Mouse (Mus musculus) neutrophil, adult 5-6 weeks (primary cell): Measurements from ENCODE around the gene Prpf3. TPM values are rescaled to one million over a fixed set of nuclear protein-coding genes. Genes with fewer than 3 reads are reported as not detected.

Experiments
- total RNA-seq: library from RNA; stranded (forward); fragments of 200-1000 nt; gene quantifications from 2 replicates; pipeline ENCODE4 v1.2.3, GENCODE M21; 2017

The Prpf3 gene
- total RNA-seq, 1 experiment from 2014 or later: 62.6 TPM

Other genes starting within 250 kb of the Prpf3 start
- gene Ensa, start 230.9 kb downstream of the Prpf3 start, total RNA-seq: 148 and 157 TPM in 2 replicates
- gene Mcl1, start 197.1 kb downstream of the Prpf3 start, total RNA-seq: 1,463 and 1,559 TPM in 2 replicates
- 0.47 and 0.74 TPM in 2 replicates for gene Adamtsl4, start 168.0 kb downstream of the Prpf3 start, total RNA-seq
- gene Ecm1, start 116.3 kb downstream of the Prpf3 start, total RNA-seq: 3.8 and 4.5 TPM in 2 replicates
- gene Tars2, start 95.7 kb downstream of the Prpf3 start, total RNA-seq: 35.3 and 46.3 TPM in 2 replicates
- gene Rprd2, start 37.0 kb downstream of the Prpf3 start, total RNA-seq: 52.3 and 54.8 TPM in 2 replicates
- gene Mrps21, start 15.6 kb upstream of the Prpf3 start, total RNA-seq: 155 and 192 TPM in 2 replicates
- 0.81 and 2.2 TPM in 2 replicates for gene Ciart, start 26.4 kb upstream of the Prpf3 start, total RNA-seq
- 63.4 and 69.2 TPM in 2 replicates for gene BC028528, start 36.1 kb upstream of the Prpf3 start, total RNA-seq
- gene Aph1a, start 38.1 kb upstream of the Prpf3 start, total RNA-seq: 26.9 and 27.1 TPM in 2 replicates
- gene Car14, start 48.8 kb upstream of the Prpf3 start, total RNA-seq: not detected in 2 replicates
- gene Anp32e, start 73.4 kb upstream of the Prpf3 start, total RNA-seq: 82.9 and 114 TPM in 2 replicates
- 153 and 166 TPM in 2 replicates for gene Plekho1, start 140.1 kb upstream of the Prpf3 start, total RNA-seq
- 8.4 and 9.7 TPM in 2 replicates for gene Vps45, start 202.6 kb upstream of the Prpf3 start, total RNA-seq
- gene Otud7b, start 248.6 kb upstream of the Prpf3 start, total RNA-seq: 47.3 and 48.0 TPM in 2 replicates